Mouse (Mus musculus) thymus, postnatal 14 days (tissue): Measurements from ENCODE around the gene Atp1b3.

Source experiments
- DNase-seq: peaks from one replicate; pipeline ENCODE4 v3.0.0; 2021

Atp1b3 gene

GRCm38 (mm10) chr9:96363581-96364140, 581 bp downstream of the Atp1b3 start:
- DNase-seq = peak; percentile 61

- DNase-seq = no peak
These were observed 4.2 kb downstream of the Atp1b3 start for GRCm38 (mm10) chr9:96360056-96360455.

GRCm38 (mm10) chr9:96353799-96354198, 10.4 kb downstream of the Atp1b3 start:
- DNase-seq = peak; percentile 21

- peak; percentile 53 for DNase-seq
These were observed 11.0 kb downstream of the Atp1b3 start for GRCm38 (mm10) chr9:96353121-96353769.

GRCm38 (mm10) chr9:96351771-96352170, 12.5 kb downstream of the Atp1b3 start:
- DNase-seq = peak; percentile 24

- DNase-seq = peak; percentile 44
These were observed 13.8 kb downstream of the Atp1b3 start for GRCm38 (mm10) chr9:96350476-96350875.

- peak; percentile 71 for DNase-seq
These were observed 14.2 kb downstream of the Atp1b3 start for GRCm38 (mm10) chr9:96350010-96350409.

- DNase-seq = no peak
These were observed 15.4 kb downstream of the Atp1b3 start for GRCm38 (mm10) chr9:96348885-96349284.

- DNase-seq = no peak
These were observed 18.5 kb downstream of the Atp1b3 start for GRCm38 (mm10) chr9:96345750-96346149.

- DNase-seq = no peak
These were observed 33.1 kb downstream of the Atp1b3 start for GRCm38 (mm10) chr9:96331146-96331545.

GRCm38 (mm10) chr9:96328226-96328625, 36.0 kb downstream of the Atp1b3 start:
- no peak for DNase-seq

- DNase-seq = no peak
These were observed 37.7 kb downstream of the Atp1b3 start for GRCm38 (mm10) chr9:96326496-96326923.

GRCm38 (mm10) chr9:96324502-96324901, 39.7 kb downstream of the Atp1b3 start:
- no peak for DNase-seq

GRCm38 (mm10) chr9:96322411-96323152, 41.7 kb downstream of the Atp1b3 start:
- DNase-seq = no peak

GRCm38 (mm10) chr9:96320551-96320980, 43.7 kb downstream of the Atp1b3 start:
- no peak for DNase-seq

GRCm38 (mm10) chr9:96319333-96319732, 44.9 kb downstream of the Atp1b3 start:
- DNase-seq = no peak

- DNase-seq = no peak
These were observed 52.2 kb downstream of the Atp1b3 start for GRCm38 (mm10) chr9:96312074-96312473.

GRCm38 (mm10) chr9:96308816-96309215, 55.4 kb downstream of the Atp1b3 start:
- DNase-seq = no peak

GRCm38 (mm10) chr9:96299324-96300008, 64.8 kb downstream of the Atp1b3 start:
- no peak for DNase-seq

GRCm38 (mm10) chr9:96292144-96292543, 72.1 kb downstream of the Atp1b3 start:
- DNase-seq = no peak

- no peak for DNase-seq
These were observed 79.3 kb downstream of the Atp1b3 start for GRCm38 (mm10) chr9:96284916-96285315.
